Mouse (Mus musculus): ENCODE results near the gene Kif23. TPM values are rescaled to one million over a fixed set of nuclear protein-coding genes. Genes with fewer than 3 reads are reported as not detected.
A peak's percentile ranks its signal among the peaks of the same experiment; 100 is the strongest.

Gene Kif23
- polyA plus RNA-seq (2014; fragmentation: Nextera tagmentation; extraction: Ambion mirVana), result 85.1 and 93.8 TPM in 2 replicates

- peak within 1 kb of the TSS; percentile 93 for H3K4me3 ChIP-seq (ENCODE audit: low read depth, low read length)
- H3K36me3 ChIP-seq (ENCODE audit: control insufficient read depth, insufficient read depth, low read length), result peaks cover 13% of the 10 kb centered on the region; the same call in 1 of the 2 replicates
- H3K27me3 ChIP-seq (replicated peaks; ENCODE audit: control insufficient read depth, insufficient read depth, low read length), result no peaks in the 10 kb centered on the region
- ATAC-seq (replicated peaks; ENCODE audit: low FRiP score) (peak; percentile 94), DNase-seq (ENCODE audit: low spot score) (peak; percentile 96)
- peak within 1 kb of the TSS; percentile 91 for H3K9ac ChIP-seq (ENCODE audit: low read depth, low read length)
- H3K9me3 ChIP-seq (ENCODE audit: control insufficient read depth, low read length), result no peaks in the 10 kb centered on the region
- H3K27ac ChIP-seq (ENCODE audit: low read depth, low read length), result peak within 1 kb of the TSS; percentile 82
- H3K4me1 ChIP-seq (replicated peaks; ENCODE audit: control insufficient read depth, insufficient read depth, low read length), result peaks cover 7% of the 10 kb centered on the region; the same call in 1 of the 2 replicates
- WGBS, result under 1% methylated on average over 44 of the region's 44 CpGs
- peak within 1 kb of the TSS; percentile 88 for H3K4me2 ChIP-seq
Observed at GRCm38 (mm10) chr9:61946623-61947401, at the start of gene Kif23. Kif23 (minus strand) TSS chr9:61946774.

- no peak for DNase-seq (ENCODE audit: low spot score)
- no peaks in the 10 kb centered on the region for H3K27me3 ChIP-seq (replicated peaks; ENCODE audit: control insufficient read depth, insufficient read depth, low read length)
- H3K36me3 ChIP-seq (ENCODE audit: control insufficient read depth, insufficient read depth, low read length), result no peaks in the 10 kb centered on the region
- no peaks in the 10 kb centered on the region for H3K9me3 ChIP-seq (ENCODE audit: control insufficient read depth, low read length)
- no peak overlapping the region for H3K4me3 ChIP-seq (ENCODE audit: low read depth, low read length)
- no peak overlapping the region for H3K4me2 ChIP-seq
- WGBS, result 53% methylated on average over 4 of the region's 4 CpGs
- no peak overlapping the region for H3K27ac ChIP-seq (ENCODE audit: low read depth, low read length)
- ATAC-seq (replicated peaks; ENCODE audit: low FRiP score), result no peak
- no peaks in the 10 kb centered on the region for H3K4me1 ChIP-seq (replicated peaks; ENCODE audit: control insufficient read depth, insufficient read depth, low read length)
- H3K9ac ChIP-seq (ENCODE audit: low read depth, low read length), result no peak overlapping the region
Observed at GRCm38 (mm10) chr9:61991158-61991557, 44.6 kb upstream of the Kif23 start.

GRCm38 (mm10) chr9:61990738-61991137 lies 44.2 kb upstream of the Kif23 start:
- H3K27ac ChIP-seq (ENCODE audit: low read depth, low read length), result no peak overlapping the region
- H3K36me3 ChIP-seq (ENCODE audit: control insufficient read depth, insufficient read depth, low read length), result no peaks in the 10 kb centered on the region
- DNase-seq (ENCODE audit: low spot score) (no peak), ATAC-seq (replicated peaks; ENCODE audit: low FRiP score) (no peak)
- WGBS, result 49% methylated on average over 3 of the region's 3 CpGs
- H3K4me1 ChIP-seq (replicated peaks; ENCODE audit: control insufficient read depth, insufficient read depth, low read length), result no peaks in the 10 kb centered on the region
- no peak overlapping the region for H3K9ac ChIP-seq (ENCODE audit: low read depth, low read length)
- no peak overlapping the region for H3K4me2 ChIP-seq
- H3K9me3 ChIP-seq (ENCODE audit: control insufficient read depth, low read length), result no peaks in the 10 kb centered on the region
- no peaks in the 10 kb centered on the region for H3K27me3 ChIP-seq (replicated peaks; ENCODE audit: control insufficient read depth, insufficient read depth, low read length)
- H3K4me3 ChIP-seq (ENCODE audit: low read depth, low read length), result no peak overlapping the region

DNA sequence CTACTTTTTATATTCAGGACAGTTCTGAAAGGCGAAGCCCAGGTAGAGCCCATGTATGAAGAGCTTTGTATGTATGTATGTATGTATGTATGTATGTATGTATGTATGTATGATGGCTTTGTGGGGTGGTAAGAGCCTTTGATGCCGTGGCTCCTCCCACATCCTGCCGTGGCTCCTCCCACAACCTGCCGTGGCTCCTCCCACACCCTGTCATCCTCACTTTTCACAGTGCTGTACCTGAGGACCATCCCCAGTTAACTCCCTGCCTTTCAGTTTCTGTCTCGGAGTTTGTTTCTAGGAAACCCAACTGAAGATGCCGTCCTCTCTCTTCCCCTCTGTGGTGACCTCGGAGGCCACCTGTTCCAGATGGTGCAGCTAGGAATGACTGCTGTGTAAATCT lies 39.5 kb upstream of the Kif23 start:
- no peak overlapping the region for H3K27ac ChIP-seq (ENCODE audit: low read depth, low read length)
- H3K4me3 ChIP-seq (ENCODE audit: low read depth, low read length), result no peak overlapping the region
- whole genome bisulfite sequencing, result 67% methylated on average over 7 of the region's 7 CpGs
- no peaks in the 10 kb centered on the region for H3K9me3 ChIP-seq (ENCODE audit: control insufficient read depth, low read length)
- H3K36me3 ChIP-seq (ENCODE audit: control insufficient read depth, insufficient read depth, low read length), result no peaks in the 10 kb centered on the region
- H3K4me1 ChIP-seq (replicated peaks; ENCODE audit: control insufficient read depth, insufficient read depth, low read length), result no peaks in the 10 kb centered on the region
- no peak overlapping the region for H3K9ac ChIP-seq (ENCODE audit: low read depth, low read length)
- no peaks in the 10 kb centered on the region for H3K27me3 ChIP-seq (replicated peaks; ENCODE audit: control insufficient read depth, insufficient read depth, low read length)
- no peak overlapping the region for H3K4me2 ChIP-seq
- no peak for DNase-seq (ENCODE audit: low spot score)
- no peak for ATAC-seq (replicated peaks; ENCODE audit: low FRiP score)

GRCm38 (mm10) chr9:61985183-61985863 lies 38.7 kb upstream of the Kif23 start:
- Histone ChIP-seq H3K9ac (ENCODE audit: low read depth, low read length) (no peak overlapping the region), H3K4me3 (ENCODE audit: low read depth, low read length) (no peak overlapping the region), H3K27ac (ENCODE audit: low read depth, low read length) (no peak overlapping the region), H3K4me2 (no peak overlapping the region), H3K9me3 (ENCODE audit: control insufficient read depth, low read length) (no peaks in the 10 kb centered on the region), H3K4me1 (replicated peaks; ENCODE audit: control insufficient read depth, insufficient read depth, low read length) (no peaks in the 10 kb centered on the region), H3K36me3 (ENCODE audit: control insufficient read depth, insufficient read depth, low read length) (no peaks in the 10 kb centered on the region), H3K27me3 (replicated peaks; ENCODE audit: control insufficient read depth, insufficient read depth, low read length) (no peaks in the 10 kb centered on the region)
- ATAC-seq (replicated peaks; ENCODE audit: low FRiP score) (no peak), DNase-seq (ENCODE audit: low spot score) (no peak)
- 55% methylated on average over 11 of the region's 11 CpGs for WGBS

DNA sequence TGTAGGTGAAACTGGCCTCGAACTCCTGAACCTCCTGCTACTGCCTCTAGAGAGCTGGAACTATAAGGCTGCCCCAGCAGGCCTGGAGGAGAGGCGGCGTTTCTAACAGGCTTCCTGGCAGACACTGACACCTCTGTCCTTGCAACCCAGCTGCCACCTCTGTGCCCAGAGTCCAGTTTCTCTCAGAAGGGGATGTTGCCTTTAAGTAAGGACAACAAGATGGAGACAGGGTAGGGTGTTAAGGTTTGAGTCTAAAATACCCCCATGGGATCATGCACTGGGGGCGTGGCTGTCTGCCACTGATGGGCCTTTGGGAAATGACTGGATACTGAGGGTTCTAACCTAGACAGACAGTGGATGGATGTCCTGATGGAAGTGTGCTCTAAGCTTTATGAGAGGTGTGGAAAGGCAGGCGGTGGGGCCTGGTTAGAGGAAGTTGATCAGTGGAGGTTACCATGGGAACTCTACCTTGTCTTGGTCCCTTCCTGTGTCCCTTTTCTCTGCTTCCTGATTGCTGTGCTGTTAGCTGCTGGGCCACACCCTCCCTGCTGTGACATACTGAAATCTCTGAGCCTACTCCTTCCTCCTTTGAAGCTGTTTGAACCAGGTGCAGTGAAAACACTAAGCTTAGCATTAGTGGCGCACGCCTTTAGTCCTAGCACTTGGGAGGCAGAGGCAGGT lies 36.5 kb upstream of the Kif23 start:
- ATAC-seq (replicated peaks; ENCODE audit: low FRiP score) (no peak), DNase-seq (ENCODE audit: low spot score) (no peak)
- no peak overlapping the region for H3K9ac ChIP-seq (ENCODE audit: low read depth, low read length)
- H3K4me2 ChIP-seq, result no peak overlapping the region
- no peaks in the 10 kb centered on the region for H3K4me1 ChIP-seq (replicated peaks; ENCODE audit: control insufficient read depth, insufficient read depth, low read length)
- H3K4me3 ChIP-seq (ENCODE audit: low read depth, low read length), result no peak overlapping the region
- no peak overlapping the region for H3K27ac ChIP-seq (ENCODE audit: low read depth, low read length)
- no peaks in the 10 kb centered on the region for H3K36me3 ChIP-seq (ENCODE audit: control insufficient read depth, insufficient read depth, low read length)
- WGBS, result 81% methylated on average over 7 of the region's 7 CpGs
- H3K27me3 ChIP-seq (replicated peaks; ENCODE audit: control insufficient read depth, insufficient read depth, low read length), result no peaks in the 10 kb centered on the region
- H3K9me3 ChIP-seq (ENCODE audit: control insufficient read depth, low read length), result no peaks in the 10 kb centered on the region

- Histone ChIP-seq H3K4me3 (ENCODE audit: low read depth, low read length) (no peak overlapping the region), H3K9ac (ENCODE audit: low read depth, low read length) (no peak overlapping the region), H3K9me3 (ENCODE audit: control insufficient read depth, low read length) (no peaks in the 10 kb centered on the region), H3K27me3 (replicated peaks; ENCODE audit: control insufficient read depth, insufficient read depth, low read length) (no peaks in the 10 kb centered on the region), H3K4me1 (replicated peaks; ENCODE audit: control insufficient read depth, insufficient read depth, low read length) (no peaks in the 10 kb centered on the region), H3K4me2 (no peak overlapping the region), H3K27ac (ENCODE audit: low read depth, low read length) (no peak overlapping the region), H3K36me3 (ENCODE audit: control insufficient read depth, insufficient read depth, low read length) (no peaks in the 10 kb centered on the region)
- ATAC-seq (replicated peaks; ENCODE audit: low FRiP score), result no peak
- DNase-seq (ENCODE audit: low spot score), result no peak
- 63% methylated on average over 5 of the region's 5 CpGs for WGBS
Observed at GRCm38 (mm10) chr9:61981876-61982275, 35.3 kb upstream of the Kif23 start.

- H3K4me2 ChIP-seq, result no peak overlapping the region
- H3K9me3 ChIP-seq (ENCODE audit: control insufficient read depth, low read length), result no peaks in the 10 kb centered on the region
- no peaks in the 10 kb centered on the region for H3K4me1 ChIP-seq (replicated peaks; ENCODE audit: control insufficient read depth, insufficient read depth, low read length)
- 87% methylated on average over 2 of the region's 2 CpGs for WGBS
- no peaks in the 10 kb centered on the region for H3K36me3 ChIP-seq (ENCODE audit: control insufficient read depth, insufficient read depth, low read length)
- H3K27me3 ChIP-seq (replicated peaks; ENCODE audit: control insufficient read depth, insufficient read depth, low read length), result no peaks in the 10 kb centered on the region
- DNase-seq (ENCODE audit: low spot score) (no peak), ATAC-seq (replicated peaks; ENCODE audit: low FRiP score) (no peak)
- no peak overlapping the region for H3K27ac ChIP-seq (ENCODE audit: low read depth, low read length)
- no peak overlapping the region for H3K9ac ChIP-seq (ENCODE audit: low read depth, low read length)
- no peak overlapping the region for H3K4me3 ChIP-seq (ENCODE audit: low read depth, low read length)
Observed at GRCm38 (mm10) chr9:61979983-61980382, 33.4 kb upstream of the Kif23 start.
